Mouse (Mus musculus) midbrain, embryonic 11.5 days (tissue): ENCODE data around the gene Zfp747. TPM values are rescaled to one million over a fixed set of nuclear protein-coding genes. Genes with fewer than 3 reads are reported as not detected.

Source experiments
- ATAC-seq: fragments of 200-750 bp; cut with Nextera tagmentation; 2 replicates; pipeline ENCODE4 v1.8.0; 2017; ENCODE audit warnings: moderate TSS enrichment, moderate library complexity; ENCODE audit not compliant: low FRiP score
- DNase-seq: peaks from one replicate; pipeline ENCODE4 v3.0.0; 2015; ENCODE audit warnings: low spot score; ENCODE audit errors: missing footprints
- H3K27ac ChIP-seq: fragments of 300-500 bp; sonication (generic); 2 replicates; pipeline ENCODE4 v1.5.1; 2014; ENCODE audit warnings: low read depth, low read length
- H3K27me3 ChIP-seq: fragments of 300-500 bp; sonication (generic); 2 replicates; pipeline ENCODE4 v1.6.1; 2014; ENCODE audit warnings: mild to moderate bottlenecking, low read length, moderate library complexity, mixed read lengths; ENCODE audit not compliant: control insufficient read depth, insufficient read depth
- H3K36me3 ChIP-seq: fragments of 300-500 bp; sonication (generic); 2 replicates; pipeline ENCODE4 v1.6.1; 2014; ENCODE audit warnings: mild to moderate bottlenecking, low read length, moderate library complexity, mixed read lengths; ENCODE audit not compliant: control insufficient read depth, insufficient read depth
- H3K4me1 ChIP-seq: fragments of 300-500 bp; sonication (generic); 2 replicates; pipeline ENCODE4 v1.6.1; 2014; ENCODE audit warnings: low read length; ENCODE audit not compliant: control insufficient read depth, insufficient read depth
- H3K4me2 ChIP-seq: fragments of 300-500 bp; sonication (generic); 2 replicates; pipeline ENCODE4 v1.6.1; 2014; ENCODE audit warnings: mild to moderate bottlenecking, moderate library complexity
- H3K4me3 ChIP-seq: fragments of 300-500 bp; sonication (generic); 2 replicates; pipeline ENCODE4 v1.5.1; 2014; ENCODE audit warnings: low read depth, low read length
- H3K9ac ChIP-seq: fragments of 300-500 bp; sonication (generic); 2 replicates; pipeline ENCODE4 v1.6.1; 2014; ENCODE audit warnings: low read length
- H3K9me3 ChIP-seq: fragments of 300-500 bp; sonication (generic); 2 replicates; pipeline ENCODE4 v1.6.1; 2016; ENCODE audit warnings: low read length; ENCODE audit not compliant: control insufficient read depth
- WGBS: fragments of 180-500 bp; shearing (Covaris S2); extraction: QIAGEN DNeasy Blood & Tissue Kit; methylation state at CpG from one replicate; pipeline ENCODE4 v1.1.7; 2014; 5-methylcytosine and 5-hydroxymethylcytosine counted together
- polyA plus RNA-seq: library from polyadenylated mRNA; unstranded; fragments of >200 nt; fragmentation: Nextera tagmentation; extraction: Ambion mirVana; gene quantifications from 2 replicates; pipeline ENCODE4 v1.2.1, GENCODE M21; 2014

Zfp747 gene
- polyA plus RNA-seq, 1 experiment from 2014 or later: 6.5 TPM

DNA sequence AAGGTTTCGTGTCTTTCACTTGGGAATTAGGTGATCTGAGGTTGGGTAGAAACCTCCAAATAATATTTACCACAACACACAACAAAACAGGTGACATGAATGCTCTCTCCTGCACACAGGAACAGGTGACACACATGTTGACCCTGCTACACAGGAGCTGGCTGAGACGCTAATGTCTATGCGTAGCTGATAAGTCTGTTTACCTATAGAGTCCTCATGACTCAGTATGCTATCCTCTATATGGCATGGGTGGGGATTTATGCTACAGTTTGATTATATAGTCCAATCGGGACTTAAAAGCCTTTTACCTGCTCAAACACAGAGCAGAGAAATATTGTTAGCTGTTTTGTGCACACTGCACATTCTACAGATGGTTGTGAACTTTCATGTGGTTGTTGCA is 15.6 kb downstream of the Zfp747 start:
- Histone ChIP-seq H3K4me1 (peaks cover 6% of the 10 kb centered on the region; the same call in 1 of the 2 replicates), H3K9ac (no peak overlapping the region), H3K4me3 (no peak overlapping the region), H3K9me3 (no peaks in the 10 kb centered on the region), H3K27me3 (no peaks in the 10 kb centered on the region; the same call in 1 of the 2 replicates), H3K27ac (no peak overlapping the region), H3K36me3 (no peaks in the 10 kb centered on the region), H3K4me2 (no peak overlapping the region)
- ATAC-seq (no peak), DNase-seq (peak; percentile 17)
- WGBS: 87% methylated on average over 4 of the region's 4 CpGs

- WGBS: 71% methylated on average over 4 of the region's 4 CpGs
- Histone ChIP-seq H3K4me2 (no peak overlapping the region), H3K27me3 (no peaks in the 10 kb centered on the region; the same call in 1 of the 2 replicates), H3K9ac (no peak overlapping the region), H3K4me3 (no peak overlapping the region), H3K27ac (no peak overlapping the region), H3K9me3 (no peaks in the 10 kb centered on the region), H3K36me3 (no peaks in the 10 kb centered on the region), H3K4me1 (peaks cover 2% of the 10 kb centered on the region; the same call in 1 of the 2 replicates)
- peak; percentile 60 for DNase-seq
- no peak for ATAC-seq
Observed at GRCm38 (mm10) chr7:127358472-127358871, 17.4 kb downstream of the Zfp747 start.

DNA sequence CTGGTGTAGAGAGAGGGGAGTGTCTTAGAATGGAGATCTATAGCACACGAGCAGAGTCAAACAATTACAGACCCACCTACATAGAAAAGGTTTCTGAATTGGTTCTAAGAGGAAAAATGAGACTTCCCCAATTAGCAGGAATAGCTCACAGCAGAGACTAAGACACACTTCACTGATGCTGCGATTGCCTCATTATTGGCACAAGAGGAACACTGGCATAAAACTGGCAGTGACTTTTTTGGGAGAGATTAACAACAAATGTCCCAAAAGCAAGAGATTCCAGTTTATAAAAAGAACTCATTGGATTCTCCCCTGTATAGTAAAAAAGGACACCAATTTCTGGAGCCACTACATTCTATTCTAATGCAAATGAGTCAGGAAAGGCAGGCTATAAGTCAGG is 18.0 kb downstream of the Zfp747 start:
- H3K27me3 ChIP-seq: no peaks in the 10 kb centered on the region; the same call in 1 of the 2 replicates
- H3K4me3 ChIP-seq: no peak overlapping the region
- peak; percentile 35 for DNase-seq
- no peak overlapping the region for H3K9ac ChIP-seq
- no peaks in the 10 kb centered on the region for H3K9me3 ChIP-seq
- 72% methylated on average over 2 of the region's 2 CpGs for WGBS
- ATAC-seq: no peak
- no peaks in the 10 kb centered on the region for H3K4me1 ChIP-seq
- H3K36me3 ChIP-seq: no peaks in the 10 kb centered on the region
- no peak overlapping the region for H3K27ac ChIP-seq
- H3K4me2 ChIP-seq: no peak overlapping the region

DNA sequence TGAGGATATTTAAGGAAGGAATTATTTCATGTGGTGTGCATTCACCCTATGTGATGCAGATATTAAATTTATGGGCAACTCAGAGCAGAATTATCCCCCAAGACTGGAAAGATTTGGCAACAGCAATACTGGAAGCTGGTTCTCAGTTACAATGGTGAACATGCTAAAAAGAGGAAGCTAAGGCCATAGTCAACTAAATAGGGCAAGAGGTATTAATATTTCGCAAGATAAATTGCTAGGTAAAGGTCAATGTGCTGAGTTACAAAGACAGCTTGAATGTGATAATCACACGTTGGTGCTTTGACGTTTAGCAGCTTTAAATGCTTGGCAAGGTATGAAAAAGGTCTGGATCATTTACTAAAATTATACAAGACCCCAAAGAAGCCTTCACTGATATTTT is 20.1 kb downstream of the Zfp747 start:
- H3K4me2 ChIP-seq: no peak overlapping the region
- no peaks in the 10 kb centered on the region for H3K9me3 ChIP-seq
- no peak for DNase-seq

GRCm38 (mm10) chr7:127351230-127352004 is 24.4 kb downstream of the Zfp747 start:
- peak; percentile 41 for DNase-seq
- H3K9me3 ChIP-seq: no peaks in the 10 kb centered on the region

More for the DNA sequence above, 20.1 kb downstream of the Zfp747 start:
- no peaks in the 10 kb centered on the region for H3K27me3 ChIP-seq
- no peak overlapping the region for H3K27ac ChIP-seq
- no peak for ATAC-seq
- no peaks in the 10 kb centered on the region for H3K4me1 ChIP-seq
- H3K9ac ChIP-seq: no peak overlapping the region
- 68% methylated on average over 3 of the region's 3 CpGs for WGBS
- no peak overlapping the region for H3K4me3 ChIP-seq
- H3K36me3 ChIP-seq: no peaks in the 10 kb centered on the region

GRCm38 (mm10) chr7:127346676-127347075 is 29.2 kb downstream of the Zfp747 start:
- 20% methylated on average over 8 of the region's 8 CpGs for WGBS
- ATAC-seq: no peak
- peak overlapping the region; percentile 88 for H3K4me2 ChIP-seq

More at GRCm38 (mm10) chr7:127351230-127352004, 24.4 kb downstream of the Zfp747 start:
- no peaks in the 10 kb centered on the region for H3K36me3 ChIP-seq
- WGBS: 92% methylated on average over 5 of the region's 5 CpGs
- peaks cover 4% of the 10 kb centered on the region; the same call in 1 of the 2 replicates for H3K4me1 ChIP-seq
- H3K27me3 ChIP-seq: no peaks in the 10 kb centered on the region
- H3K4me3 ChIP-seq: no peak overlapping the region
- H3K4me2 ChIP-seq: no peak overlapping the region
- no peak overlapping the region for H3K9ac ChIP-seq
- no peak for ATAC-seq
- no peak overlapping the region for H3K27ac ChIP-seq

GRCm38 (mm10) chr7:127345512-127346325 is 30.1 kb downstream of the Zfp747 start, which contains the start of gene Zfp768:
Gene Zfp768 (minus strand): TSS chr7:127345589.
- ATAC-seq (peak; percentile 94), DNase-seq (peak; percentile 100)
- Histone ChIP-seq H3K27ac (peak within 1 kb of the TSS; percentile 87), H3K4me1 (peaks cover 13% of the 10 kb centered on the region), H3K9me3 (no peaks in the 10 kb centered on the region), H3K27me3 (no peaks in the 10 kb centered on the region), H3K4me3 (peak within 1 kb of the TSS; percentile 94), H3K4me2 (peak within 1 kb of the TSS; percentile 88), H3K36me3 (no peaks in the 10 kb centered on the region), H3K9ac (peak within 1 kb of the TSS; percentile 92)
- under 1% methylated on average over 66 of the region's 76 CpGs for WGBS

More at GRCm38 (mm10) chr7:127346676-127347075, 29.2 kb downstream of the Zfp747 start:
- Histone ChIP-seq H3K27me3 (no peaks in the 10 kb centered on the region), H3K4me3 (no peak overlapping the region), H3K4me1 (peaks cover 13% of the 10 kb centered on the region), H3K9me3 (no peaks in the 10 kb centered on the region), H3K27ac (no peak overlapping the region; the same call in 1 of the 2 replicates), H3K9ac (no peak overlapping the region; the same call in 1 of the 2 replicates), H3K36me3 (no peaks in the 10 kb centered on the region)
- peak; percentile 77 for DNase-seq

- Histone ChIP-seq H3K36me3 (no peaks in the 10 kb centered on the region), H3K4me3 (peak overlapping the region; percentile 94), H3K4me2 (peak overlapping the region; percentile 88), H3K27ac (peak overlapping the region; percentile 87), H3K9me3 (no peaks in the 10 kb centered on the region), H3K27me3 (no peaks in the 10 kb centered on the region), H3K4me1 (peaks cover 13% of the 10 kb centered on the region), H3K9ac (peak overlapping the region; percentile 92)
- under 1% methylated on average over 42 of the region's 42 CpGs for WGBS
- DNase-seq (no peak), ATAC-seq (peak; percentile 62)
Observed at GRCm38 (mm10) chr7:127345092-127345491, 30.8 kb downstream of the Zfp747 start.
